Mouse (Mus musculus) forebrain, embryonic 14.5 days (tissue): ENCODE measurements around the gene Copa. TPM values are rescaled to one million over a fixed set of nuclear protein-coding genes. Genes with fewer than 3 reads are reported as not detected.
A peak's percentile ranks its signal among the peaks of the same experiment; 100 is the strongest.

ENCODE experiments used
- ATAC-seq: fragments of 200-750 bp; cut with Nextera tagmentation; 2 replicates; pipeline ENCODE4 v1.8.0; 2017; ENCODE audit warnings: mild to moderate bottlenecking, moderate library complexity
- DNase-seq: peaks from one replicate; pipeline ENCODE4 v3.0.0-alpha.2; 2015; ENCODE audit warnings: low spot score
- H3K27ac ChIP-seq: fragments of 300-500 bp; sonication (generic); 2 replicates; pipeline ENCODE4 v1.5.1; 2014; ENCODE audit warnings: low read depth, mild to moderate bottlenecking, control low read depth, low read length, moderate library complexity
- H3K27me3 ChIP-seq: fragments of 300-500 bp; sonication (generic); replicated peaks from 2 replicates; pipeline ENCODE4 v1.6.1; 2014; ENCODE audit warnings: low read length, control low read depth, mixed read lengths; ENCODE audit not compliant: control insufficient read depth, insufficient read depth
- H3K36me3 ChIP-seq: fragments of 300-500 bp; sonication (generic); 2 replicates; pipeline ENCODE4 v1.6.1; 2014; ENCODE audit warnings: low read length, control low read depth; ENCODE audit not compliant: control insufficient read depth, insufficient read depth
- H3K4me1 ChIP-seq: fragments of 300-500 bp; sonication (generic); 2 replicates; pipeline ENCODE4 v1.6.1; 2014; ENCODE audit warnings: antibody characterized with exemption, low read length, control low read depth; ENCODE audit not compliant: control insufficient read depth, insufficient read depth
- H3K4me2 ChIP-seq: fragments of 300-500 bp; sonication (generic); 2 replicates; pipeline ENCODE4 v1.6.1; 2014; ENCODE audit warnings: mild to moderate bottlenecking, control low read depth, low read length
- H3K4me3 ChIP-seq: fragments of 300-500 bp; sonication (generic); 2 replicates; pipeline ENCODE4 v1.5.1; 2014; ENCODE audit warnings: low read depth, low read length, control low read depth
- H3K9ac ChIP-seq: fragments of 300-500 bp; sonication (generic); 2 replicates; pipeline ENCODE4 v1.6.1; 2014; ENCODE audit warnings: mild to moderate bottlenecking, low read length, control low read depth, moderate library complexity
- H3K9me3 ChIP-seq: fragments of 300-500 bp; sonication (generic); replicated peaks from 2 replicates; pipeline ENCODE4 v1.6.1; 2016; ENCODE audit warnings: low read length, control low read depth, mixed read lengths; ENCODE audit not compliant: control insufficient read depth
- WGBS: fragments of 180-500 bp; shearing (Covaris S2); extraction: QIAGEN DNeasy Blood & Tissue Kit; methylation state at CpG from one replicate; pipeline ENCODE4 v1.1.7; 2014; 5-methylcytosine and 5-hydroxymethylcytosine counted together
- polyA plus RNA-seq: library from polyadenylated mRNA; unstranded; fragments of >200 nt; fragmentation: Nextera tagmentation; extraction: Ambion mirVana; gene quantifications from 2 replicates; pipeline ENCODE4 v1.2.1, GENCODE M21; 2014

Copa gene
- polyA plus RNA-seq, 1 experiment from 2014 or later = 123 TPM

DNA sequence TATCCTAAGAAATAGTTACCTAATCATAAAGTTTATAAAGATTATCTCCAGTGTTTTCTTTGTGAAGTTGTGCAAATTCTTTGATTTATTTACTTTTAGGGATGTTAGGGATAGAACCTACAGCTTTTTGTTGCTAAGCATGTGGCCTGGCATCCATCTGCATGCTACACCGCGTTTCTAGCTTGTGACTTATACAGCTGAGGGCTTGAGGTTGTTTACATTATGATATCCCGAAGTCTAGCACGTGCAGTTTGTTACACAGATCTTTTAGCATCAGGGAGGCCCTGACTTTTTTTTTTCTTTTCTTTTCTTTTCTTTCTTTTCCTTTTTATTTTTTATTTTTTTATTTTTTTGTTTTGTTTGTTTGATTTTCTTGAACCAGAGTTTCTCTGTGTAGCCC is 77.6 kb downstream of the Copa start:
- no peak overlapping the region for H3K4me3 ChIP-seq
- 89% methylated on average over 4 of the region's 4 CpGs for WGBS
- no peaks in the 10 kb centered on the region for H3K9me3 ChIP-seq
- H3K4me2 ChIP-seq = no peak overlapping the region
- no peaks in the 10 kb centered on the region for H3K27me3 ChIP-seq
- no peak overlapping the region for H3K27ac ChIP-seq
- no peaks in the 10 kb centered on the region for H3K4me1 ChIP-seq
- no peak overlapping the region for H3K9ac ChIP-seq
- ATAC-seq = no peak
- H3K36me3 ChIP-seq = peaks cover 22% of the 10 kb centered on the region
- no peak for DNase-seq

DNA sequence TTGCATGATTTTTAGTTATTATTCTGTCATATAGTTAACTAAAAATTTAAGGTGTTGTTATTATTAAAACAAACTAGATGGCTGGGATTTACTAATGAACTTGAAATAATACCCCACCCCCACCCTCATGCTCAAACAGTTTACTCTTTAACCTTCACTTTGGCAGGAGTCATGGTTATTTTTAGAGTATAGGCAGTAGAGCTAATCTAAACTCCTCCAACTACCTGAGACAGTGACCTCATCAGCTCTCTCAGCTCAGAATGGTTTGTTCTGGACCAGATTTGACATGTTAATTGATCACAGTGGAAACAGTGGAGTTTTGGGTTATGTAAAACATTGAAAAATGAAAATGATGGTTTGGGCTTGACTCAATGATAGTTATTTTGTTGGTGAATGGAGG is 78.2 kb downstream of the Copa start:
- Histone ChIP-seq H3K4me3 (no peak overlapping the region), H3K4me1 (no peaks in the 10 kb centered on the region), H3K9ac (no peak overlapping the region), H3K36me3 (peaks cover 22% of the 10 kb centered on the region), H3K27ac (no peak overlapping the region), H3K27me3 (no peaks in the 10 kb centered on the region), H3K4me2 (no peak overlapping the region), H3K9me3 (no peaks in the 10 kb centered on the region)
- DNase-seq = no peak
- ATAC-seq = no peak

DNA sequence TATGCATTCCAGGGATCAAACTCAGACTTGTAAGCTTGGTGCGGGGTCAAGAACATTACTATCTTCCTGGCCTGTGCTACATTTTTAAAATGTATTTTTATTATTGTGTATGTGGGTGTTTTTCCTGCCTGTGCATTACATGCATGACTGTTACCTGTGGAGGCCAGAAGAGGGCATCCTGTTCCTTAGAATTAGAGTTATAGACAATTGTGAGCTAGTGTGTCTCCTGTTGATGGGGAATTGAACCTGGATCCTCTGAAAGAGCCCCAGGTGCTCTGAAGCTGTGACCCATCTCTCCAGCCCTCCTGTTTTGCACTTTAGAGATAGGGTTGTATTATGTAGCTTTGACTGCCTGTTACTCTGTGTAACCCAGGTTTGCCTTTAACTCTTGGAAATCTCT is 79.7 kb downstream of the Copa start:
- H3K4me3 ChIP-seq = no peak overlapping the region
- no peaks in the 10 kb centered on the region for H3K9me3 ChIP-seq
- H3K27me3 ChIP-seq = no peaks in the 10 kb centered on the region
- 85% methylated on average over 1 of the region's 1 CpGs for WGBS
- no peak overlapping the region for H3K4me2 ChIP-seq
- ATAC-seq (peak; percentile 73; the same call in 1 of the 2 replicates), DNase-seq (peak; percentile 71)
- no peaks in the 10 kb centered on the region for H3K4me1 ChIP-seq
- no peak overlapping the region for H3K27ac ChIP-seq
- H3K9ac ChIP-seq = no peak overlapping the region
- peaks cover 27% of the 10 kb centered on the region for H3K36me3 ChIP-seq

DNA sequence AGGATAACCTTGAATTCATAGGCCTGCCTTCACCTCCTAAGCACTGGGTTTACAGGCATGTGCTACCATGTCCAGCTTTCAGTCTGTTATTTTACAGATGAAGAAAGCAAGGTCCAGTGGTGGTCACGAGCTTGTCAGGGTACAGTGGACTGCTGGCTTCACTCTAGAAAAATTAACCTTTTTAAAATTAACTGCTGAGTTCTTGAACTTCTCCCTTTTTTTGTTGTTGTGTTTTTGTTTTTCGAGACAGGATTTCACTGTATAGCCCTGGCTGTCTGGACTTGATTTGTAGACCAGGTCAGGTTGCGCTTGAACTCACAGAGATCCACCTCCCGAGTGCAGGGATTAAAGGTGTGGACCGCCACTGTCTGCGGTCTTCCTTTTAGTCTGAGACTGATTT is 80.6 kb downstream of the Copa start:
- Histone ChIP-seq H3K27me3 (no peaks in the 10 kb centered on the region), H3K27ac (no peak overlapping the region), H3K4me2 (no peak overlapping the region), H3K4me3 (no peak overlapping the region), H3K36me3 (peaks cover 37% of the 10 kb centered on the region), H3K4me1 (no peaks in the 10 kb centered on the region), H3K9me3 (no peaks in the 10 kb centered on the region), H3K9ac (no peak overlapping the region)
- no peak for DNase-seq
- no peak for ATAC-seq
- WGBS = 93% methylated on average over 6 of the region's 6 CpGs

DNA sequence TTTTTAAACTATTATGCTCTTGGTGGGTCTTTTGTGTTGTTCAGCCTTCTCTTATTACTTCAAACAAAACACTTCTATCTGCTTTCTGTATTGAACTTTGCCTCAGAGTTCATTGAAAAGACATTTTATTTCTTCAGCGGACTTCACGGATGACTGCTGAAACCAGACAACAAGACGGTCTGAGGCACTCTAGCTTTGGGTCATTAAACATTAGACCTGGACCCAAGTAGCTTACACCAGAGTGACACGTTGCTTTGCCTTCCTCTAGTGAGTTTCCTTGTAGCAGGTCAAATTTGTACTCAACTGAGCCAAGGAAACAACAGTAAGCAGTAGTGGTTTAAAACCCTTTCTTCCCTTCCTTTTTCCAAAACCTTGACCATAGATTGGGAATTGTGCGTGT is 85.6 kb downstream of the Copa start:
- 73% methylated on average over 5 of the region's 5 CpGs for WGBS
- no peak for ATAC-seq
- Histone ChIP-seq H3K27me3 (no peaks in the 10 kb centered on the region), H3K4me2 (no peak overlapping the region), H3K36me3 (peaks cover 81% of the 10 kb centered on the region), H3K4me1 (no peaks in the 10 kb centered on the region), H3K4me3 (no peak overlapping the region), H3K9ac (no peak overlapping the region), H3K9me3 (no peaks in the 10 kb centered on the region), H3K27ac (no peak overlapping the region)
- DNase-seq = no peak

DNA sequence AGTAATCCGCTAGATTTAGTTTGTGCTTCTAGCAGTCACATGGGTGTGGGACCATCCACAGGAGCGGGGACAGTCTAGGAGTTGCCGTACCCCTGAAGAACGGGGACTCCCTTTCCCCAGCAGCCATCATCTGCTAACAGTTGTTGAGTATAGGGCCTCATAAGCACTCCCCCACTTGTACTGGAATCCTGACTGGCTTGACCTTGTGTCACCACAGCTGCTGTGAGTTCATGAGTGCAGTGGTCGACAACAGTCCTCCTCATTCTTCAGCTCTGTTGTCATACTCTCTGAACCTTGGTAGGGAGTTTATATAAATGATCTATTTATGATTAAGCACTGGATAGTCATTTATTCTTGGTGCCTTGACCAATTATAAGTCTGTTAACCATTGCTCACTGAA is 87.5 kb downstream of the Copa start:
- DNase-seq (no peak), ATAC-seq (no peak)
- H3K4me3 ChIP-seq = no peak overlapping the region
- H3K9ac ChIP-seq = no peak overlapping the region
- no peak overlapping the region for H3K4me2 ChIP-seq
- no peaks in the 10 kb centered on the region for H3K4me1 ChIP-seq
- peaks cover 93% of the 10 kb centered on the region for H3K36me3 ChIP-seq
- 96% methylated on average over 5 of the region's 5 CpGs for WGBS
- no peaks in the 10 kb centered on the region for H3K9me3 ChIP-seq
- no peaks in the 10 kb centered on the region for H3K27me3 ChIP-seq
- no peak overlapping the region for H3K27ac ChIP-seq

Other genes with a start within 250 kb of the Copa start
- 1.2 and 1.4 TPM in 2 replicates for gene Cd84, start 242.8 kb upstream of the Copa start, polyA plus RNA-seq
- not detected in 2 replicates for gene Gm10521, start 186.9 kb upstream of the Copa start, polyA plus RNA-seq
- 0.40 TPM in 1 of 2 replicates, not detected in the other for gene Slamf6, start 165.0 kb upstream of the Copa start, polyA plus RNA-seq
- 45.1 and 55.8 TPM in 2 replicates for gene Vangl2, start 54.1 kb upstream of the Copa start, polyA plus RNA-seq
- gene Nhlh1, start 25.0 kb upstream of the Copa start, polyA plus RNA-seq = 4.5 and 7.4 TPM in 2 replicates
- 81.3 and 93.7 TPM in 2 replicates for gene Ncstn, start 266 bp downstream of the Copa start, polyA plus RNA-seq
- gene Pex19, start 44.2 kb downstream of the Copa start, polyA plus RNA-seq = 159 TPM in 2 replicates
- 76.1 and 83.1 TPM in 2 replicates for gene Dcaf8, start 65.6 kb downstream of the Copa start, polyA plus RNA-seq
- 433 and 436 TPM in 2 replicates for gene Pea15a, start 124.3 kb downstream of the Copa start, polyA plus RNA-seq
- gene Casq1, start 137.3 kb downstream of the Copa start, polyA plus RNA-seq = 3.8 and 4.0 TPM in 2 replicates
- 0.08 and 0.12 TPM in 2 replicates for gene Atp1a4, start 175.9 kb downstream of the Copa start, polyA plus RNA-seq
- gene Igsf8, start 179.1 kb downstream of the Copa start, polyA plus RNA-seq = 132 and 147 TPM in 2 replicates
- gene Atp1a2, start 215.5 kb downstream of the Copa start, polyA plus RNA-seq = 12.9 and 19.8 TPM in 2 replicates
- 1.3 and 1.5 TPM in 2 replicates for gene Kcnj9, start 246.8 kb downstream of the Copa start, polyA plus RNA-seq